Mouse (Mus musculus) kidney, embryonic 14.5 days (tissue): ENCODE measurements at regions not wholly inside any gene's neighbourhood (a gene's known extent, or its start where the extent isn't known, plus 50 kb on each side); places are given as distances from the start of the nearest gene placed in this dataset.
A peak's percentile ranks its signal among the peaks of the same experiment; 100 is the strongest.
"Not testable (repeated sequence)": the region's sequence is repeated elsewhere in the genome, so short reads cannot be mapped to it uniquely, and the experiment has no call there.

ENCODE experiments used
- ATAC-seq: fragments of 200-750 bp; cut with Nextera tagmentation; 2 replicates; pipeline ENCODE4 v1.8.0; 2017; ENCODE audit warnings: moderate number of reproducible peaks, mild to moderate bottlenecking, moderate TSS enrichment, moderate library complexity; ENCODE audit not compliant: low FRiP score, low TSS enrichment
- H3K27ac ChIP-seq: fragments of 300-500 bp; sonication (generic); 2 replicates; pipeline ENCODE4 v1.5.1; 2014; ENCODE audit warnings: low read depth, mild to moderate bottlenecking, low read length, moderate library complexity, mixed read lengths
- H3K27me3 ChIP-seq: fragments of 300-500 bp; sonication (generic); 2 replicates; pipeline ENCODE4 v1.6.1; 2014; ENCODE audit warnings: mild to moderate bottlenecking, low read length; ENCODE audit not compliant: control insufficient read depth, insufficient read depth
- H3K36me3 ChIP-seq: fragments of 300-500 bp; sonication (generic); 2 replicates; pipeline ENCODE4 v1.6.1; 2014; ENCODE audit warnings: low read length, mixed read lengths; ENCODE audit not compliant: control insufficient read depth, insufficient read depth
- H3K4me1 ChIP-seq: fragments of 300-500 bp; sonication (generic); 2 replicates; pipeline ENCODE4 v1.6.1; 2014; ENCODE audit warnings: low read length, mixed read lengths; ENCODE audit not compliant: control insufficient read depth, insufficient read depth
- H3K4me2 ChIP-seq: fragments of 300-500 bp; sonication (generic); replicated peaks from 2 replicates; pipeline ENCODE4 v1.6.1; 2014; ENCODE audit warnings: low read depth, mild to moderate bottlenecking, low read length
- H3K4me3 ChIP-seq: fragments of 300-500 bp; sonication (generic); 2 replicates; pipeline ENCODE4 v1.5.1; 2014; ENCODE audit warnings: mild to moderate bottlenecking, low read length
- H3K9ac ChIP-seq: fragments of 300-500 bp; sonication (generic); 2 replicates; pipeline ENCODE4 v1.6.1; 2014; ENCODE audit warnings: low read depth, mild to moderate bottlenecking, low read length, moderate library complexity
- H3K9me3 ChIP-seq: fragments of 300-500 bp; sonication (generic); 2 replicates; pipeline ENCODE4 v1.6.1; 2016; ENCODE audit warnings: low read length; ENCODE audit not compliant: control insufficient read depth
- WGBS: fragments of 180-500 bp; shearing (Covaris S2); extraction: QIAGEN DNeasy Blood & Tissue Kit; methylation state at CpG from one replicate; pipeline ENCODE4 v1.1.7; 2014; 5-methylcytosine and 5-hydroxymethylcytosine counted together

DNA sequence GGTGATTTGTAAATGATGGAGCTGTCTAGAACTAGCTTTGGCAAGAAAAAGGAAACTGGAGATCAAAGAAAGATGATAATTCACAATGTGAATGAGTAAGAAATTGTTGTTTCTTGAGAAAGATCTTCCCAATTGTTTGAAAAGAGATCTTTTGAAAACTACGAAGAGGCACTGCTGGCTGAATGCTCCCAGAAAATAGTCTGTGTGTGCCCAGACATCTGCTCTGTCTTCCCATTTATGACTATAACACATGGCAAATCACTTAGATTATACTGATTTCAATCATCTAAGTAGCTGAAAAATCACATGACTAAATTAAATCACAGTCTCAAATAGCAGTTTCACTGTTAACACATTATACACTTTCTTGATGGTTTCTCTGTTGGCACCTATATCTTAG lies 434.2 kb upstream of the Sema6d start:
- Histone ChIP-seq H3K4me1 (no peaks in the 10 kb centered on the region), H3K9me3 (no peaks in the 10 kb centered on the region), H3K4me3 (no peak overlapping the region), H3K27me3 (no peaks in the 10 kb centered on the region), H3K36me3 (no peaks in the 10 kb centered on the region), H3K4me2 (no peak overlapping the region), H3K9ac (no peak overlapping the region), H3K27ac (no peak overlapping the region)
- WGBS, result 90% methylated on average over 1 of the region's 1 CpGs
- no peak for ATAC-seq

DNA sequence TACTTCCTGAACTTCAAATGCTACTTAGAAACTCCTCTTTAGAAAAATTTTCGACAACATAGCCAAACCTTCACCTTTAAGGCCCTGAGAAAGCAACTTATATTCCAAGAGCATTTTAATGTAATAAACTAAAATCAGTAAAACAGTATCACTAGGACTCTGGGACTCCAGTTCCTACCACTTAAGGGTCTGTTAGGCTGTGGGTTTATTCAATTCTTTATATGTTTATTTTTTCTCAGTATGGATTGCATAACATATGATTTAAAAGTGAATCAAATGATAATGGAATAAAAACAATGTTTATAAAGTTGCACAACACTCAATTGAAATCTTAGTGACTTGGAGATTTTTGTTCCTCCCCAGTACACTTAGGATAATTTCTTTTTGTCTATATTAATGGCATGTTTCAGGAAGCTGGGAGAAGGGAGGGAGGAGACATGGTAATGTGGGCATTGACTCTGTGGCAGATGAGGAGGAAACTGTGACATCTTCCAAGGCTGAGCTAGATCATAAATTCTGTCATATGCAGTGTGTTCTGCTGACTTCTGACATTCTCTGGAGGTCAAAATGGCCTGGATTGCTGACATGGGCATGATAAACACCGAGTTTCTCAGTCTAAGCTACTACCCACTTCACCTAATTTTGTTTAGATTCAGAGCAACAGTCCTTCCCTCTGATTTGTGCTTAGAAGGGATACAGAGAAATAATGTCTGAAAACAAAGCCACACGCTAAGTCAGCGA lies 401.3 kb upstream of the Sema6d start:
- no peak overlapping the region for H3K9ac ChIP-seq
- H3K9me3 ChIP-seq, result no peaks in the 10 kb centered on the region
- no peak overlapping the region for H3K27ac ChIP-seq
- no peak for ATAC-seq
- H3K4me2 ChIP-seq, result no peak overlapping the region
- no peaks in the 10 kb centered on the region for H3K36me3 ChIP-seq
- H3K4me3 ChIP-seq, result no peak overlapping the region
- H3K4me1 ChIP-seq, result no peaks in the 10 kb centered on the region
- 83% methylated on average over 4 of the region's 4 CpGs for WGBS
- no peaks in the 10 kb centered on the region for H3K27me3 ChIP-seq

DNA sequence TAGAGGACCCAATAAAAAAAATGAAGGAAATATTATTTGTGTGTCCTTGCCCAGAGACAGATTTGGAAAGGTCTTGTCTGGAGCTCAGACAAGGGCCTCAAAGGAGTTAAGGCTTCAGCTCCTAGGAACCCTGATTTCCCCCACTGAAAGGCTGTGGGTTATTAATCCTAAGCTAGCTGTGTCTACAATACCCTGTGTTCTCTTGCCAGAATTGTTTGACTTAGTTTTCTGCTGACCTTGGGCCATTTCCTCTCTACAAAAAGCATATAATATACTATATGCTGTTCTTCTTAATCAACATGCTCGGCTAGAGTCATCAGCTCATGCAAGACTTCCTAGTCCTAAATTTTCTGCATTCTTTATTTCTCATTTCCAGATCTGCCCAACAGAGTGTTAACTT lies 400.0 kb upstream of the Sema6d start:
- Histone ChIP-seq H3K9me3 (no peaks in the 10 kb centered on the region), H3K27me3 (no peaks in the 10 kb centered on the region), H3K4me1 (no peaks in the 10 kb centered on the region), H3K4me2 (no peak overlapping the region), H3K9ac (no peak overlapping the region), H3K4me3 (no peak overlapping the region), H3K27ac (no peak overlapping the region), H3K36me3 (no peaks in the 10 kb centered on the region)
- ATAC-seq, result no peak
- WGBS, result 71% methylated on average over 1 of the region's 1 CpGs

DNA sequence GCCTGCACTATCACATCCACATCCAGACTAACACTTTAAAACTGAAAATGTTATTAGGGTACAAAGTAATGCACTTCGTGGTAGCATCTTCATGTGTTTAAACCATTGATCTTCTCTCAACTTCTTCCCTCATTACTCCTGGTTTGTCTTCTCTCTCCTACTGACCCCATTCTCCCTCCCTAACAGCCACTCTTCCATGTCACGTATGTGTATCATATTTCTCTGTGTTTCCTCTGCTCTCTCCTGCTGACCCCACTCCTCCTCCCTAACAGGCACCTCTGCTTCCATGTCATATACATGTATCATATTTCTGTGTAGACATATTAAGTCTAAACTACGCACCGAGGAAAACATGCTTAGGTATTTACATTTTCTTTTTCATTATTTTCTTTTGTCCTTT lies 350.1 kb upstream of the Sema6d start:
- no peaks in the 10 kb centered on the region for H3K27me3 ChIP-seq
- no peaks in the 10 kb centered on the region for H3K36me3 ChIP-seq
- no peaks in the 10 kb centered on the region for H3K4me1 ChIP-seq
- no peak overlapping the region for H3K9ac ChIP-seq
- peak; percentile 88; the same call in 1 of the 2 replicates for ATAC-seq
- WGBS, result 45% methylated on average over 4 of the region's 4 CpGs
- H3K9me3 ChIP-seq, result no peaks in the 10 kb centered on the region
- H3K27ac ChIP-seq, result no peak overlapping the region
- no peak overlapping the region for H3K4me3 ChIP-seq
- H3K4me2 ChIP-seq, result no peak overlapping the region

DNA sequence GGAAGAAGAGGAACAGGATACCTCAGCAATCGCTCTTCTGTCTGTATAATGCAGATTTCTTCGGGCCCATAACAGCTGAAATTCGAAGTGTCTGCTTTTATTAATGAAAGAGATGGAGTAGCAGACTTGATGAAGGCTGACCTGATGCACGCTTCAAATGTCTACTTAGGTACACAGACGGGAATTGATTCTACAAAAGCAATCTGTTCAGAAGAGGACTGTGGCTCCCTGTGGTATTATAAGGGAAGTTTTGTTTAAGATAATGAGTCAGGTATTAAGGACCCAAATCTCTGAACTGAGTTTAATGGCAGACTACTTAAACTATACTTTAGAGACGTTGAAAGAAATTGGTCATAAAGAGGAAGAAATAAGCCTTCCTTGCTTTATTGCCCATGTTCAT lies 349.2 kb upstream of the Sema6d start:
- Histone ChIP-seq H3K36me3 (no peaks in the 10 kb centered on the region), H3K9ac (no peak overlapping the region), H3K27me3 (no peaks in the 10 kb centered on the region), H3K4me2 (no peak overlapping the region), H3K4me1 (no peaks in the 10 kb centered on the region), H3K9me3 (no peaks in the 10 kb centered on the region), H3K27ac (no peak overlapping the region), H3K4me3 (no peak overlapping the region)
- WGBS, result 64% methylated on average over 6 of the region's 6 CpGs
- ATAC-seq, result no peak

DNA sequence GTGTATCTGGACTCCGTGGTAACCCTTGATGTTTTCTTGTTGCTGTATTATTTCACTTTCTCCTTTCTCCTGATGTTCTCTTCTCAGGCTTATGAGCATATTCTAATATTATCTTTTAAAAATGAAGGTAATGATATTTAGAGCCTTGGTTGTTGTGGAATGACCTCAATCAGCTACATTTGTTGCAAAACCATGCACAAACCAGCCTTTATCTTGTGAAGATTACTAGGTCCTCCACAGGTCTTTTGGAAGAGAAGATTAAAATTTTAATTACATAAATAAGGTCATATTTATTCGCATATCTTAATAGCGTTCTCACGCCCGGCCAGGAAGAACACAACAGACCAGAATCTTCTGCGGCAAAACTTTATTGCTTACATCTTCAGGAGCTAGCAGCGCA lies 335.5 kb upstream of the Sema6d start:
- Histone ChIP-seq H3K9me3 (no peaks in the 10 kb centered on the region), H3K4me2 (peak overlapping the region; percentile 25; the same call in 1 of the 2 replicates), H3K27ac (no peak overlapping the region), H3K27me3 (no peaks in the 10 kb centered on the region), H3K9ac (no peak overlapping the region), H3K36me3 (no peaks in the 10 kb centered on the region), H3K4me1 (no peaks in the 10 kb centered on the region), H3K4me3 (peak overlapping the region; percentile 15; the same call in 1 of the 2 replicates)
- 79% methylated on average over 7 of the region's 7 CpGs for WGBS
- no peak for ATAC-seq

DNA sequence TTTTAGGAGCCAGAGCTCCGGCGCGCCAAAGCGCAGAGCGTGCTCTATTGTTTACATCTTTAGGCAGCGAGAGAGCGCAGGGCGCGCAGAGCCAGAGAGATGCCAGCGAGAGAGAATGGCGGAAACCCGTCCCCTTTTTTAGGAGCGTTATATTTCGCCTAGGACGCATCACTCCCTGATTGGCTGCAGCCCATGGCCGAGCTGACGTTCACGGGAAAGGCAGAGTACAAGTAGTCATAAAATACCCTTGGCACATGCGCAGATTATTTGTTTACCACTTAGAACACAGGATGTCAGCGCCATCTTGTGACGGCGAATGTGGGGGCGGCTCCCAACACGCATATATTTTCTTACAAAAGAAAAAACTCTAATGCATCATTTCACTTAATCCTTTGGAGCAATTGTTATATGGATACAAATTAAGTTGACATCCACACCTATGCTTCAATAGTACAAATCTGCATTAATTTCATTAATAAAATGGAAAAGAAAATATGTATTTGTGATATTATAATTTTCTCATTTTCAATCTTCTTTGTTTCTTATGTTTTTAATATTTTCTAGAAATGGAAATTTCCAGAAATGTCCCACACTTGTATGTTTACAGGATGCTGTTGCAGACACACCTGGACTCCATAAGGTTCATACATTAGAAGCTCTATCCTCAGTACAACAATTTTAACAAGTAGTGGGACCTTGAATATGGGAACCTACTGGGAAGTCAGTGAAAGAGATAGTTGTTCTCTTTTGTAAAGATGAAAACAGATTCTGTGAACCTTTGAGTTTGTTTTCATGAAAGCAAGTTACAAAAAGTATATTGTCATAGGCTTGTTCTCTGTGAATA lies 334.9 kb upstream of the Sema6d start:
- not testable (repeated sequence) for H3K27ac ChIP-seq, H3K27me3 ChIP-seq, ATAC-seq, H3K4me2 ChIP-seq, H3K9me3 ChIP-seq, H3K4me1 ChIP-seq, H3K36me3 ChIP-seq, H3K9ac ChIP-seq
- peak overlapping the region; percentile 15; the same call in 1 of the 2 replicates for H3K4me3 ChIP-seq
- WGBS, result 51% methylated on average over 10 of the region's 24 CpGs

DNA sequence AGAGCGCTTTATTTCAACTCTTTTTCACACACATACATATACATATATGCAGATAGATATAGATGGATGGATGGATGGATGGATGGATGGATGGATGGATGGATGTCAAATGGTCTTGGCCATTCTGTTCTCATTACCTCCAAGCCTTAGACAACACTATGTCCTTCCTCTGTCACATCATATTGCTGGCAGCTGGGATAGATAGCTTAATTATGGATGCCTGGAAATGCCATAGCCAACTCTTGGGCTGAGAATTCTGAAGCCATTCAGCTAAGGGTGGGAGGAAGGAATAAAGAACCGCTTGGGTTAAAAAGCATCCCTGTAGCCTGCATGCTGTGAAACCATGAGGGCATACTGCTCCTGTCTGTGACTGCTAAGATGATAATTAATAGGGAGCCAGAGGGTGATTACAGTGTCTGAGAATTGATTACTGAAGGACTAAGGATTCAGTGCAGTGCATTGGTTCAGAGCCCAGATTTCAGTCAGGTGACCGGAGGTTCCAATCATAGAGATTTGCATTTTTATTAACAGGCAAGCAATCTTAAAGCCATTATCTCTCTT lies 290.5 kb upstream of the Sema6d start:
- H3K9ac ChIP-seq, result no peak overlapping the region
- no peaks in the 10 kb centered on the region for H3K36me3 ChIP-seq
- no peaks in the 10 kb centered on the region for H3K9me3 ChIP-seq
- H3K4me3 ChIP-seq, result no peak overlapping the region
- 87% methylated on average over 3 of the region's 3 CpGs for WGBS
- no peak overlapping the region for H3K27ac ChIP-seq
- no peak overlapping the region for H3K4me2 ChIP-seq
- no peaks in the 10 kb centered on the region for H3K27me3 ChIP-seq
- ATAC-seq, result no peak
- H3K4me1 ChIP-seq, result no peaks in the 10 kb centered on the region

DNA sequence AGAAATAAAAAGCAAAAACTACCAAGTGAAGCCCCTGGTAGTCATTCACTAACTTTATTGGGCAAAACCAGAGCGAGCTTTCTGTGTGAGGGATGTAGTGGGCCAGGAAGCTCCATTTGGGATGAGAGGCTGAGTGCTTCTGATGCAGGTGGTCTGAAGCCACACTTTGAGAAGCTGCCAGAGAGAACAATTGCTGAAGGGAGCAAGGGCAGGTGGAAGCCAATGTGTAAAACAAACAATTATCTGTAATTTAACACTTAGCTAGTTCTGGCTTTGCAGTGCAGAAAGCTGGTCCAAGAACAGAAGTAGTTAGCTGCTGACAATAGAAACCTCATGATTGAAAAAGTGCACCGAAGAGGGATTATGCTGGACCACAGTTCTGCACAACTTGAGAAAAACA lies 284.1 kb upstream of the Sema6d start:
- no peaks in the 10 kb centered on the region for H3K36me3 ChIP-seq
- no peaks in the 10 kb centered on the region for H3K4me1 ChIP-seq
- H3K9ac ChIP-seq, result no peak overlapping the region
- no peak overlapping the region for H3K27ac ChIP-seq
- no peaks in the 10 kb centered on the region for H3K27me3 ChIP-seq
- no peak for ATAC-seq
- WGBS, result 74% methylated on average over 2 of the region's 2 CpGs
- no peak overlapping the region for H3K4me3 ChIP-seq
- no peak overlapping the region for H3K4me2 ChIP-seq
- H3K9me3 ChIP-seq, result no peaks in the 10 kb centered on the region
